Mouse (Mus musculus) heart, adult 2 months (tissue): ENCODE measurements around the gene Nupr1l.

Experiments
- CTCF ChIP-seq: fragments of 200-600 bp; IDR thresholded peaks from 2 replicates; pipeline ENCODE4 v1.8.1; 2022; ENCODE audit warnings: antibody characterized with exemption, mild to moderate bottlenecking, moderate library complexity
- EP300 ChIP-seq: fragments of 200-500 bp; IDR thresholded peaks from 2 replicates; pipeline ENCODE4 v1.6.1; 2011; ENCODE audit warnings: low read depth, low read length, control low read depth; ENCODE audit not compliant: insufficient read depth
- POLR2A ChIP-seq: fragments of 200-500 bp; IDR thresholded peaks from 2 replicates; pipeline ENCODE4 v1.6.1; 2011; ENCODE audit warnings: mild to moderate bottlenecking, low read depth, low read length, control low read depth; ENCODE audit not compliant: insufficient read depth

DNA sequence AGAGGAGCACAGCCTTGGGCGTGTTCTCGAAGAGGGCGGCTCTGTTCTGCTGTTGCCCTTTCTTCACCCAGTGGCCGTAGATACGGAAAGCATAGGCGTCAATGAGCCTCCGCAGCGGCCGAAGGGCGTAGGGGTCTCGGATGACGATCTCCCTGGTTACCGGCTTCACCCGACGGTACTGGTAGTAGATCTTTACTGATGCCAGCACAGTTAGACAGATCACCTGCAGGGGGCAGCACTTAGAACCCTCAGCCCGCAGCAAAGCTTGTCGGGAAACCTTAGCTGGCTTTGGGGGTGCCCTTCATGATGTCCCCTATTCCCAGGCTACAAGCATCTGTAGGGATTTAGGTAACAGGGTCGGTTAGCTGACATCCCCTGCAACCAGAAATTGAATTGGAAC, 43.9 kb upstream of the Nupr1l start:
- TF ChIP-seq POLR2A (no peak), CTCF (peak; percentile 69), EP300 (no peak)
